Mouse (Mus musculus) adrenal gland, postnatal 4 days (tissue): ENCODE measurements at regions not wholly inside any gene's neighbourhood (a gene's known extent, or its start where the extent isn't known, plus 50 kb on each side); places are given as distances from the start of the nearest gene placed in this dataset.

Source experiments
- DNase-seq, 2 experiments: peaks; one replicate each; pipeline ENCODE4 v3.0.0; 2021 to 2022; ENCODE audit warnings: low spot score in 2 of 2, mixed read lengths in 2 of 2

- no peak for DNase-seq
Measured at GRCm38 (mm10) chr3:102386091-102386490, 83.6 kb upstream of the Ngf start.

- no peak for DNase-seq
Measured at GRCm38 (mm10) chr3:102384596-102384995, 85.1 kb upstream of the Ngf start.

GRCm38 (mm10) chr3:102383671-102384070, 86.0 kb upstream of the Ngf start:
- DNase-seq: no peak

- DNase-seq: no peak
Measured at GRCm38 (mm10) chr3:102381683-102382082, 88.0 kb upstream of the Ngf start.

- no peak for DNase-seq
Measured at GRCm38 (mm10) chr3:102374381-102375060, 95.2 kb upstream of the Ngf start.

GRCm38 (mm10) chr3:102372205-102372899, 97.4 kb upstream of the Ngf start:
- DNase-seq: no peak

- DNase-seq: peak in 1 of 2 experiments; percentile 5
Measured at GRCm38 (mm10) chr3:102366188-102366587, 103.5 kb upstream of the Ngf start.

- no peak for DNase-seq
Measured at GRCm38 (mm10) chr3:102364326-102364935, 105.3 kb upstream of the Ngf start.

GRCm38 (mm10) chr3:102360732-102361280, 108.9 kb upstream of the Ngf start:
- DNase-seq: no peak

GRCm38 (mm10) chr3:102358801-102359200, 110.9 kb upstream of the Ngf start:
- DNase-seq: no peak

- no peak for DNase-seq
Measured at GRCm38 (mm10) chr3:102357062-102357610, 112.6 kb upstream of the Ngf start.

- DNase-seq: no peak
Measured at GRCm38 (mm10) chr3:102355352-102355751, 114.4 kb upstream of the Ngf start.

GRCm38 (mm10) chr3:102354771-102355170, 114.9 kb upstream of the Ngf start:
- no peak for DNase-seq

GRCm38 (mm10) chr3:102353277-102353900, 116.3 kb upstream of the Ngf start:
- no peak for DNase-seq

GRCm38 (mm10) chr3:102346077-102346476, 123.6 kb upstream of the Ngf start:
- DNase-seq: no peak

- DNase-seq: no peak
Measured at GRCm38 (mm10) chr3:102345291-102345690, 124.4 kb upstream of the Ngf start.

GRCm38 (mm10) chr3:102340731-102341130, 129.0 kb upstream of the Ngf start:
- no peak for DNase-seq

GRCm38 (mm10) chr3:102337881-102338280, 131.8 kb upstream of the Ngf start:
- no peak for DNase-seq

GRCm38 (mm10) chr3:102336184-102336583, 131.7 kb upstream of the Vangl1 start:
- no peak for DNase-seq

GRCm38 (mm10) chr3:102335146-102335545, 130.7 kb upstream of the Vangl1 start:
- no peak for DNase-seq

- no peak for DNase-seq
Measured at GRCm38 (mm10) chr3:102332221-102332620, 127.7 kb upstream of the Vangl1 start.
